Mouse (Mus musculus) lung, postnatal 10 days (tissue): ENCODE results near the gene Med16.
"Not testable (repeated sequence)": the region's sequence is repeated elsewhere in the genome, so short reads cannot be mapped to it uniquely, and the experiment has no call there.

Experiments
- DNase-seq: peaks from one replicate; pipeline ENCODE4 v3.0.0; 2021

The Med16 gene

GRCm38 (mm10) chr10:79916081-79916480, 7.4 kb upstream of the Med16 start:
- no peak for DNase-seq

GRCm38 (mm10) chr10:79914948-79915596, 6.3 kb upstream of the Med16 start:
- DNase-seq: no peak

GRCm38 (mm10) chr10:79914131-79914947, 5.6 kb upstream of the Med16 start:
- no peak for DNase-seq

- no peak for DNase-seq
Measured at GRCm38 (mm10) chr10:79912412-79912811, 3.7 kb upstream of the Med16 start.

- no peak for DNase-seq
Measured at GRCm38 (mm10) chr10:79910556-79910955, 1.8 kb upstream of the Med16 start, which contains the start of gene Gm26602. Gm26602 (plus strand) TSS chr10:79910856.

- DNase-seq: no peak
Measured at GRCm38 (mm10) chr10:79909092-79909922, 584 bp upstream of the Med16 start.

GRCm38 (mm10) chr10:79907415-79907814, 1.3 kb downstream of the Med16 start:
- no peak for DNase-seq

GRCm38 (mm10) chr10:79906712-79907111, 2.0 kb downstream of the Med16 start:
- DNase-seq: no peak

GRCm38 (mm10) chr10:79900951-79901410, 7.7 kb downstream of the Med16 start:
- DNase-seq: no peak

GRCm38 (mm10) chr10:79897316-79898245, 11.1 kb downstream of the Med16 start:
- no peak for DNase-seq

GRCm38 (mm10) chr10:79896814-79897213, 11.9 kb downstream of the Med16 start:
- peak; percentile 75 for DNase-seq

- DNase-seq: peak; percentile 61
Measured at GRCm38 (mm10) chr10:79896306-79896705, 12.4 kb downstream of the Med16 start.

GRCm38 (mm10) chr10:79892451-79893118, 16.1 kb downstream of the Med16 start:
- DNase-seq: peak; percentile 88

GRCm38 (mm10) chr10:79890670-79891069, 18.1 kb downstream of the Med16 start, which contains the start of gene Cfd:
Cfd (plus strand) TSS chr10:79890853.
- DNase-seq: no peak

- peak; percentile 75 for DNase-seq
Measured at GRCm38 (mm10) chr10:79889386-79889785, 19.3 kb downstream of the Med16 start.

- no peak for DNase-seq
Measured at GRCm38 (mm10) chr10:79886611-79887010, 22.1 kb downstream of the Med16 start.

- no peak for DNase-seq
Measured at GRCm38 (mm10) chr10:79886054-79886453, 22.7 kb downstream of the Med16 start, which contains the start of gene Elane. Elane (plus strand) TSS chr10:79886247.

- not testable (repeated sequence) for DNase-seq
Measured at GRCm38 (mm10) chr10:79884938-79885337, 23.8 kb downstream of the Med16 start.

GRCm38 (mm10) chr10:79884446-79884845, 24.3 kb downstream of the Med16 start:
- DNase-seq: peak; percentile 69

- DNase-seq: peak; percentile 92
Measured at GRCm38 (mm10) chr10:79883297-79884084, 25.2 kb downstream of the Med16 start.
